Mouse (Mus musculus): ENCODE data around the gene Zfp961.

DNA sequence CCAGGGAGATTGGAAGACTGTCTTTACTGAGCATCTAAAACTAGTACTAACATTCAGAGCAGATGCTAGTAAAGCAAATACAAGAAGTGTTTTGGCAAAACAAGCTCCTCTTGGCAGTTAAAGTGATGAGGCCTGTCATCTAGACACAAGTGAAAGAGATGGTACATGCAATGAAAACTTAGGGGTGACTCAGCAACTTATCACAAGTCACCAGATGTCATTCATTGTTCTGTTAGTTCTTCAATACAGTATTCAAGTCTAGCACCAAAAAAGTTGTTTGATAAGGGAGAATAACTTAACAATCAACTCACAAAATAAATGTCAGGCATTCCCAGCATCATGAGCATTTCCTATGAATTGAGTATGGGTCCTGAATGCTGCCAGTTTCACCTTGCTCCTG lies 23.1 kb upstream of the Zfp961 start:
- TF ChIP-seq POLR2A (IDR thresholded peaks at IDR 0.05; ENCODE audit: control insufficient read depth, low read depth, low read length) (no peak), CTCF (IDR thresholded peaks at IDR 0.05; ENCODE audit: control insufficient read depth, insufficient read depth, insufficient replicate concordance, low read depth, low read length) (no peak)
